In the genomic region with DNA sequence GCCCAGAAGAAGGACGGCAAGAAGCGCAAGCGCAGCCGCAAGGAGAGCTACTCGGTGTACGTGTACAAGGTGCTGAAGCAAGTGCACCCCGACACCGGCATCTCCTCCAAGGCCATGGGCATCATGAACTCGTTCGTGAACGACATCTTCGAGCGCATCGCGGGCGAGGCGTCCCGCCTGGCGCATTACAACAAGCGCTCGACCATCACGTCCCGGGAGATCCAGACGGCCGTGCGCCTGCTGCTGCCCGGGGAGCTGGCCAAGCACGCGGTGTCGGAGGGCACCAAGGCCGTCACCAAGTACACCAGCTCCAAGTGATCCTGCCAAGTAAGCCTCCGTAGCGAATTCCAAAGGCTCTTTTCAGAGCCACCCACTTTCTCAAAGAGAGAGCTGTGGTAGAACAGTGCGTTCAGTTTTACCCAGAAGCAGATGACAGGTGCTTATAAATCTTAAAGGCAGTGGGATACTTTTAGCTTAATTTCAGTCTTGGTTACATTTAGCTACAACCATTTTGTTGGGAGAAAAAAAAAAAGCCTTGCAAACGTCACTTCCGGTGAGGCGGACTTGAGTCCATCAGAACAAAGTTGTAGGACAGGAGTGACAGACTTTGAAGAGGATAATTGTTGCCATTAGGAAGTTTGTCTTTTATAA, we compare ENCODE assay signal across 8 mouse cellular contexts. TPM values are rescaled to one million over a fixed set of nuclear protein-coding genes. Genes with fewer than 3 reads are reported as not detected.
DNase-seq lines count a peak whose midpoint lies in the region; ATAC-seq lines count a peak whose summit lies in the region.
"Not testable (repeated sequence)": the region's sequence is repeated elsewhere in the genome, so short reads cannot be mapped to it uniquely, and the experiment has no call there.

No protein-coding gene starts in this region.

- H3K36me3 ChIP-seq in hindbrain, embryonic 13.5 days = not testable (repeated sequence)

- H3K27ac ChIP-seq in hindbrain, embryonic 13.5 days = peak overlapping the region; percentile 95

- not testable (repeated sequence) for H3K27me3 ChIP-seq in hindbrain, embryonic 13.5 days

- peaks cover 24% of the 10 kb centered on the region for H3K4me1 ChIP-seq in hindbrain, embryonic 13.5 days (replicated peaks)

- DNase-seq in NIH3T3 (ENCODE audit: low read depth) = peak; percentile 80
- DNase-seq in cerebellum, postnatal 14 days = peak; percentile 40 to 51
- peak; percentile 90 for DNase-seq in forelimb bud, embryonic 11.5 days (ENCODE audit: low read depth, low spot score)
- DNase-seq in layer of hippocampus, adult 9-11 months = peak; percentile 61
- peak; percentile 85 for DNase-seq in lung, postnatal 10 days
- DNase-seq in ovary, postnatal 14 days (ENCODE audit: low spot score) = peak; percentile 27
- DNase-seq in thymus, postnatal 36 days = peak; percentile 30 to 31

- H3K9me3 ChIP-seq in hindbrain, embryonic 13.5 days = not testable (repeated sequence)

- H3K4me3 ChIP-seq in hindbrain, embryonic 13.5 days = peak overlapping the region; percentile 52

- peak overlapping the region; percentile 75 for H3K9ac ChIP-seq in hindbrain, embryonic 13.5 days

- WGBS in hindbrain, embryonic 13.5 days = under 1% methylated on average over 18 of the region's 37 CpGs

- peak; percentile 47 for ATAC-seq in hindbrain, embryonic 13.5 days (ENCODE audit: low FRiP score)

- peak overlapping the region; percentile 69 for H3K4me2 ChIP-seq in hindbrain, embryonic 13.5 days

RNA-seq across cellular contexts. Expression of a gene that starts 0.4 kb away (rescaled TPM):
- 17.8 and 23.1 TPM in 2 replicates for polyA plus RNA-seq in hindbrain, embryonic 13.5 days (2015; fragmentation: Nextera tagmentation; extraction: Ambion mirVana)

RNA-seq across cellular contexts. Expression of a gene that starts 0.7 kb away (rescaled TPM):
- 0.38 and 0.54 TPM in 2 replicates for polyA plus RNA-seq in hindbrain, embryonic 13.5 days (2015; fragmentation: Nextera tagmentation; extraction: Ambion mirVana)

RNA-seq across cellular contexts. Expression of a gene that starts 11.2 kb away (rescaled TPM):
- not detected in 2 replicates for polyA plus RNA-seq in hindbrain, embryonic 13.5 days (2015; fragmentation: Nextera tagmentation; extraction: Ambion mirVana)

RNA-seq across cellular contexts. Expression of a gene that starts 13.8 kb away (rescaled TPM):
- 3.9 and 4.4 TPM in 2 replicates for polyA plus RNA-seq in hindbrain, embryonic 13.5 days (2015; fragmentation: Nextera tagmentation; extraction: Ambion mirVana)

RNA-seq across cellular contexts. Expression of a gene that starts 26.2 kb away (rescaled TPM):
- 5.4 and 5.6 TPM in 2 replicates for polyA plus RNA-seq in hindbrain, embryonic 13.5 days (2015; fragmentation: Nextera tagmentation; extraction: Ambion mirVana)

Comparison
In these comparisons a context has a peak if more than half of its experiments do, and no peak if none do; other contexts are left out.
1. Peak in every context shown above with its lines: DNase-seq, ATAC-seq, H3K4me3 ChIP-seq and H3K27ac ChIP-seq.
2. DNase-seq: peak in every context shown above with its lines; median percentile 90 in forelimb bud, embryonic 11.5 days; 85 in lung, postnatal 10 days; 80 in NIH3T3; 61 in layer of hippocampus, adult 9-11 months; 46 in cerebellum, postnatal 14 days; 30 in thymus, postnatal 36 days; 27 in ovary, postnatal 14 days.